Mouse (Mus musculus): ENCODE results near the gene Sco1. TPM values are rescaled to one million over a fixed set of nuclear protein-coding genes. Genes with fewer than 3 reads are reported as not detected.

Sco1 gene
- polyA plus RNA-seq, 1 experiment from 2014 or later, result 23.7 TPM

DNA sequence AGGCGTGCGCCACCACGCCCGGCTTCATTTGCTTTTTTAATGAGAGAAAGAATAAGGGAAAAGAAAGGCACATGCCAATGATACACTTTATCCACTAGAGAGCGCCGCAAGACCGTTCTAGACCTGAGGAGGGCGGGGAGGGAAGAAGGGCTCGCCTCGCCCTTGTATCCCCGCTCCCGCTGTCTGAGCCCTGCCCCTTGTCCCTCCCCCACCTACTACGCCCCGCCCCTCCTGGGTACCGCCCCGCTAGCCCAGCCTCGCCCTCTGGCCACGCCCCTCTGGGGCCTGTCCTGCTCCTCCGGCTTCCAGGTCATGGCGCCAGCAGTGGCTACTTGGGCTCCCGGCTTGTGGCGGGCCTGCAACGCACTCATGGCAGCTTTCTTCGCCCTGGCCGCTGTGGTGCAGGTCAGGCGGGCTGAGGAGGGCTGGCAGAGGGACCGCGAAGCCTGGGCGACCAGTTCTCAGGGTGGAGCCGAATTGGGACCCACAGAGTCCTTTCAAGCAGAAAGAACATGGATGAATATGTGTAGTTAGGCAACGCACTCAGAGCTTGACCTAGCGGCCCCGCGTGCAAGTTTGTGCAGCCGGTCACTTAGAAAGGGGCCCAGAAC lies 27.5 kb upstream of the Sco1 start, which contains the start of gene Tmem220:
Tmem220 (plus strand) TSS at position 288 of the 611 bp plus-strand sequence.
- peak within 1 kb of the TSS; percentile 87 for H3K27ac ChIP-seq (replicated peaks)
- peaks cover 21% of the 10 kb centered on the region for H3K27me3 ChIP-seq (replicated peaks; ENCODE audit: low read depth, poor library complexity, severe bottlenecking)
- peak; percentile 98 for DNase-seq (ENCODE audit: low spot score)
- WGBS, result 2% methylated on average over 35 of the region's 35 CpGs
- no peaks in the 10 kb centered on the region for H3K36me3 ChIP-seq (replicated peaks)
- peak within 1 kb of the TSS; percentile 64 for H3K4me3 ChIP-seq
- no peaks in the 10 kb centered on the region for H3K9me3 ChIP-seq
- H3K4me1 ChIP-seq, result peaks cover 12% of the 10 kb centered on the region

DNA sequence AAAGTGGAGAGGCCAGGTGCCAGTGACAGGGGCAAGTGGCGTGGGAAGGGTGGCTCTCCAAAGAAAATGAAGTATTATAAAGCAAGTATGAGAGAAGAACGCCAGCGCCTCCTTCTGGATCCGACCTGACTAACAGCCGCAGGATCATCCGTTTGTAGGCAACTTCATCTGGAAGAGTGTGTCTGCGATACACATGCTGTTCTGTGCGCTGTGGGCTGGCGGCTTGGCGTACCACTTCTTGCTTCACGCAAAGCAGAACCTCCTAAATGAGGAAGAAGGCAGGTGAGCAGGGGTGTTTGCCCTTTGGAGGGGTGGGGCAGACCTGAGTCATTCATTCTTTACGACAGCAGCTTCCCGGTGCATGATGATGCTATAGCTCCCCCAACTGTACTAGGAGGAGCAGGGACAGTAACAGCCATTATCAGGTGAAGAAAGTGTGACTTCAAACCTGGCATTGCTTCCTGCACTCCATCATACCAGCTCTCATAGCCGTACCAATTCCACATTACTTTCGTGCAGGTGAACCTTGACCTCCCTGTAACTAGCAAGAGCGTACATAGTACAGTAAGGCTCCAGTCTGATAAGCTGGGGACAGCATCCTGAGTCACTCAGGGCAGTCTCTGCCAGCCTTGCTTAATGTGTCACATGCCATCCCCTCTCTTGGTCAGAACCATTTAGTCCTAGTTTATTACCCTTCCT lies 21.4 kb upstream of the Sco1 start:
- Histone ChIP-seq H3K4me1 (no peaks in the 10 kb centered on the region), H3K36me3 (replicated peaks) (no peaks in the 10 kb centered on the region), H3K4me3 (no peak overlapping the region), H3K27ac (replicated peaks) (no peak overlapping the region), H3K27me3 (replicated peaks; ENCODE audit: low read depth, poor library complexity, severe bottlenecking) (no peaks in the 10 kb centered on the region), H3K9me3 (no peaks in the 10 kb centered on the region)
- no peak for DNase-seq (ENCODE audit: low spot score)
- WGBS, result 61% methylated on average over 16 of the region's 16 CpGs

DNA sequence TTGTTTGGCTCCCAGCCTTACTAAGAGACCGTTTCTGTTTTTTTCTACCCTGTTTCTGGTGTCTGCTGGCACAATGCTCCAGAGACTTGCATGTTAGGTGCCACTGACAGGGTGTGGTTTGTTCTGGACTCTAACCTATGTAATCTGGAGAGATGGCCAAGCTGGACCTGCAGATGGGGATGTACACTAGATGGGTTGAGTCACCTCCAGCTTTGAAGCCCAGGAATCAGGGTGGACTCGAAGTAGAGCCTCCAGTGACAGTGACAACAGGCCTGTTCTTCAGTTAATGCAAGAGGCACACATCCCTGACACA lies 20.9 kb upstream of the Sco1 start:
- no peak overlapping the region for H3K4me3 ChIP-seq
- no peak for DNase-seq (ENCODE audit: low spot score)
- no peaks in the 10 kb centered on the region for H3K4me1 ChIP-seq
- H3K27ac ChIP-seq (replicated peaks), result no peak overlapping the region
- no peaks in the 10 kb centered on the region for H3K9me3 ChIP-seq
- WGBS, result 74% methylated on average over 2 of the region's 2 CpGs
- H3K36me3 ChIP-seq (replicated peaks), result 0 out of 2 replicates have a peak, but pooled peaks cover under 1% of the 10 kb centered on the region
- H3K27me3 ChIP-seq (replicated peaks; ENCODE audit: low read depth, poor library complexity, severe bottlenecking), result no peaks in the 10 kb centered on the region

DNA sequence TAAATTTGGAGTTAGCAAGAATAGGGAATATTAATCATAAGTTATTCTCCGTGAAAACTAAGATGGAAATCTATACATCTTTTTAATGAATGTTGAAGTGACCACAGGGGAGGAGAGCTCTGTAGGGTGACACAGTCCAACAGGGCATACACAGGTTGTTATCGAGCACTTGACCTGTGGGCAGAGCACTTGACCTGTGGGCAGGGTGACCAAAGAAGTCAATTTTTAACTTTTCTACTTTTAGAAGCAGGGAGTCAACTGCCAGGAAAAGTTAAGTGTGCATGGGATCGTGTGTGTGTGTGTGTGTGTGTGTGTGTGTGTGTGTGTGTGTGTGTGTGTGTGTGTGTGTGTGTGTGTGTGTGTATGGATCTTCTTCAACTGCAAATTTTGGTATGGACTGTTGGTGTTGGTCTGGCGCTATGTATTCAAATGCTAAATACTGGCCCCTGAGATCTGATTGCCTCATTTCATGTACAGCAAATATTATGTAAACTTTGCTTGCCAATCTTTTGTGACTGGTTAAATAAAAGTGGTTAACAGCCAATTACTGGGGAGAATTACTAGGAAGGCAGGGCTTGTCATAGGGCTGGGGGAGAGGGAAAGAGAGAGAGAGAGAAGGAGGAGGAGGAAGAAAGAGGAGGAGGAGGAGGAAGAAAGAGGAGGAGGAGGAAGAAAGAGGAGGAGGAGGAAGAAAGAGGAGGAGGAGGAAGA lies 17.5 kb upstream of the Sco1 start:
- whole genome bisulfite sequencing, result 82% methylated on average over 4 of the region's 4 CpGs

DNA sequence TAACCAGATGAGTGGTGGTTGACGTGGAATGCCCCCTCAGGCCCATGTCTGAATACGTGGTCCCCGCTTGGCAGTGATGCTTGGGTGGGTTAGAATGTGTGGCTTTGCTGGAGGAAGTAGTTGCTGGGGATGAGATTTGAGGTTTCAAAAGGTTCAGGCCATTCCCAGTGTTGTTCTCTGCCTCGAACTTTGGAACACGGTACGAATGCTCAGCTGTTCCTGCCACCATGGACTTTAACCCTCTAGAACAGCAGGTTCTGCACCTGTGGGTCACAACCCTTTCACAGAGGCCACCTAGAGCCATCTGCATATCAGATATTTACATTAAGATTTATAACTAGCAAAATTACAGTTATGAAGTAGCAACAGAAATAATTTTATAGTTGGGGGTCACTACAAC lies 16.2 kb upstream of the Sco1 start:
- no peaks in the 10 kb centered on the region for H3K4me1 ChIP-seq
- no peak overlapping the region for H3K27ac ChIP-seq (replicated peaks)
- peaks cover 46% of the 10 kb centered on the region for H3K36me3 ChIP-seq (replicated peaks)
- H3K27me3 ChIP-seq (replicated peaks; ENCODE audit: low read depth, poor library complexity, severe bottlenecking), result no peaks in the 10 kb centered on the region
- no peak overlapping the region for H3K4me3 ChIP-seq
- 91% methylated on average over 6 of the region's 6 CpGs for WGBS
- H3K9me3 ChIP-seq, result no peaks in the 10 kb centered on the region
- no peak for DNase-seq (ENCODE audit: low spot score)

More for the DNA sequence above, 17.5 kb upstream of the Sco1 start:
- Histone ChIP-seq H3K27ac (replicated peaks) (no peak overlapping the region), H3K9me3 (no peaks in the 10 kb centered on the region), H3K4me1 (no peaks in the 10 kb centered on the region), H3K36me3 (replicated peaks) (peaks cover 33% of the 10 kb centered on the region), H3K4me3 (no peak overlapping the region), H3K27me3 (replicated peaks; ENCODE audit: low read depth, poor library complexity, severe bottlenecking) (no peaks in the 10 kb centered on the region)
- DNase-seq (ENCODE audit: low spot score), result no peak

DNA sequence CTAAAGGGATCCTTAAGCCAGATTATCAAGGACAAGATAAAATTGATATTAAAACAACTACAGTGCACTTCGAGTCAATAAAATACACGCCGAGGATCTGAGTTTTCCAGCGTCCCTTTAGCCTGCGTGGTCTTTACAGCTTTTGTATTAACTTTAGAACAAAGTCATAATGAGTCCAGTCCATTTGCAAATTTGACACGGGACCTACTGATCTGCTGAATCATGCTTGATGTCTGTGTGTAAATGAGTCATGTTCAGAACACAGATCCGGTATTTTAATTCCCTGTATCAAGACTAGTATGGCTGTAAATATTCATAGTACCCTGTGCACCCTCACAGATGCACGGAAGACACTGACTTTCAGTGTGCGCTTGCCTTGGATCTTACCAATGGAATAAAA lies 15.6 kb upstream of the Sco1 start:
- H3K4me1 ChIP-seq, result no peaks in the 10 kb centered on the region
- H3K4me3 ChIP-seq, result no peak overlapping the region
- H3K27me3 ChIP-seq (replicated peaks; ENCODE audit: low read depth, poor library complexity, severe bottlenecking), result no peaks in the 10 kb centered on the region
- peaks cover 53% of the 10 kb centered on the region for H3K36me3 ChIP-seq (replicated peaks)
- H3K27ac ChIP-seq (replicated peaks), result no peak overlapping the region
- DNase-seq (ENCODE audit: low spot score), result no peak
- WGBS, result 95% methylated on average over 9 of the region's 9 CpGs
- no peaks in the 10 kb centered on the region for H3K9me3 ChIP-seq

DNA sequence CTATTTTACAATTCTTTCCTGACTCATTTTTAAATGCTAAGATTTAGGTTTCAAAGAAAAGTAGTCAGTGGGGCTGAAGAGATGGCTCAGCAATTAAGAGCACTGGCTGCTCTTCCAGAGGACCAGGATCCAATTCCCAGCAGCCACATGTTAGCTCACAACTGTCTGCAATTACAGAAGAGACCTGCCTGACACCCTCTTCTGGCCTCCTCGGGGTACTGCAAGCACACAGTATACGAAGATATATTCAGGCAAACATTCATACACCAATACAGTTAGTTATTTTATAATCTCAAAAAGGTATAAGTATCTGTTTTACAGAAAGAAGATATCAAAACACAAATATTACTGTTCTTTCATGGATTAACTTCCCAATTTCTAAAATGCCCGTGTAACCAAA lies 12.7 kb upstream of the Sco1 start:
- Histone ChIP-seq H3K36me3 (replicated peaks) (peaks cover 63% of the 10 kb centered on the region), H3K4me1 (peaks cover 6% of the 10 kb centered on the region; the same call in 1 of the 2 replicates), H3K4me3 (no peak overlapping the region), H3K27me3 (replicated peaks; ENCODE audit: low read depth, poor library complexity, severe bottlenecking) (no peaks in the 10 kb centered on the region), H3K27ac (replicated peaks) (no peak overlapping the region), H3K9me3 (no peaks in the 10 kb centered on the region)
- DNase-seq (ENCODE audit: low spot score), result no peak
- WGBS, result 88% methylated on average over 3 of the region's 3 CpGs

DNA sequence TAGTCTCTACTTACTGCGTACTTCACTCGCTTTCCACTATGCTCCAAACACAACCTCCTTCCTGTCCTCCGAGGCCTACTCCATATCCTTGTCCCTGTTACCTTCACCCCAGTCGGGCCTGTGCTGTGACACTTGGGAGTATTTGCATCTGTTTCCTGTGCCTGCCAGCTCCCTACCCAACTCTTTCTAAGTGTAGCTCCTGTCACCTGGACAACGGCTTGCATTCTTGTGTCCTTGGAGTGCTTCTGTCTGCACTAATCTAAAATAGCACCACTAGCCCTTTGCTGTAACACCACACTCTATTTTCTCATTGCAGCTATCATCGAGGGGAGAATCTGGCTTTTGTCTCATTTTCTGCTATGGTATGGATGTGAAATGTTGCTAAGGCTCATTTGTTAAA lies 12.0 kb upstream of the Sco1 start:
- Histone ChIP-seq H3K9me3 (no peaks in the 10 kb centered on the region), H3K4me3 (no peak overlapping the region), H3K27me3 (replicated peaks; ENCODE audit: low read depth, poor library complexity, severe bottlenecking) (no peaks in the 10 kb centered on the region), H3K36me3 (replicated peaks) (peaks cover 64% of the 10 kb centered on the region), H3K27ac (replicated peaks) (no peak overlapping the region), H3K4me1 (peaks cover 8% of the 10 kb centered on the region; the same call in 1 of the 2 replicates)
- WGBS, result 97% methylated on average over 6 of the region's 6 CpGs
- no peak for DNase-seq (ENCODE audit: low spot score)

DNA sequence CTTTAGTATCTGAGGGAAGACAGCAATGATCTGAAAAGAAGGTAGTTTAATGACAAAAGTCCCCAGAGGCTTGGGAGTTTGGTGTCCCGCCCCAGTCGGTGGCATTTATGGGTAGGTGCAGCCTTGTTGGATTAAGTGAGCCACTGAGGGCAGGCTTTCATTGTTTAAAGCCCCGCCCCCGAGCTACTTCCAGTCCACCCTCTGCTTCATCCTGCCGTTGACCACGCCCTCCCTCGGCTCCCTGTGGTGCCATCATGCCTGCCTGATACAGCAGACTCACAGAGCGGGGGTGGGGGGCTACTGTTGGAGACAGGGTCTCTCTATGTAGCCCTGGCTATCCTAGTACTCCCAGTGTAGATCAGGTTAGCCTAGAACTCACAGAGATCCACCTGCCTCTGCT lies 9.5 kb upstream of the Sco1 start:
- 47% methylated on average over 8 of the region's 8 CpGs for WGBS
- DNase-seq (ENCODE audit: low spot score), result no peak
- H3K36me3 ChIP-seq (replicated peaks), result peaks cover 61% of the 10 kb centered on the region

DNA sequence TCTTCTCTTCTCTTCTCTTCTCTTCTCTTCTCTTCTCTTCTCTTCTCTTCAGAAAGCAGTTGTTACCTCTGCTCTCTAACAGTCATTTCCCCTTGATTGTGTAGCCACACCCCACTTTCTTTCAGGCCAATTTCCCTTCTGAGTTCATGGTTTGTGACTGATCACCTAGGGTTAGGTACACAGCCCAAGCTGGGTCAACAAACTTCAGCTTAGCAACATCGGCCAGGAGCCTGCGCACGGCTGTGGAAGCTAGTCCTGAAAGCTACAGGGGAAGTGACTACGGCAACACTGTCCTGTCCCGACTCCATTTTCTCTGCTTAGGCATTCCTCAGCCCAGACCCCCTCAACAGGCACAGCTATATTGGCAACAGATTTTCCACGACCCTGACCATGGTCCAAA lies 7.5 kb upstream of the Sco1 start:
- Histone ChIP-seq H3K9me3 (no peaks in the 10 kb centered on the region), H3K4me1 (peaks cover 12% of the 10 kb centered on the region), H3K27ac (replicated peaks) (0 out of 2 replicates have a peak overlapping the region, but pooled peaks have one; percentile 7), H3K27me3 (replicated peaks; ENCODE audit: low read depth, poor library complexity, severe bottlenecking) (no peaks in the 10 kb centered on the region), H3K36me3 (replicated peaks) (peaks cover 55% of the 10 kb centered on the region), H3K4me3 (no peak overlapping the region)
- DNase-seq (ENCODE audit: low spot score), result no peak
- WGBS, result 76% methylated on average over 6 of the region's 6 CpGs

More for the DNA sequence above, 9.5 kb upstream of the Sco1 start:
- Histone ChIP-seq H3K4me1 (peaks cover 12% of the 10 kb centered on the region), H3K27me3 (replicated peaks; ENCODE audit: low read depth, poor library complexity, severe bottlenecking) (no peaks in the 10 kb centered on the region), H3K27ac (replicated peaks) (no peak overlapping the region), H3K4me3 (no peak overlapping the region), H3K9me3 (no peaks in the 10 kb centered on the region)

DNA sequence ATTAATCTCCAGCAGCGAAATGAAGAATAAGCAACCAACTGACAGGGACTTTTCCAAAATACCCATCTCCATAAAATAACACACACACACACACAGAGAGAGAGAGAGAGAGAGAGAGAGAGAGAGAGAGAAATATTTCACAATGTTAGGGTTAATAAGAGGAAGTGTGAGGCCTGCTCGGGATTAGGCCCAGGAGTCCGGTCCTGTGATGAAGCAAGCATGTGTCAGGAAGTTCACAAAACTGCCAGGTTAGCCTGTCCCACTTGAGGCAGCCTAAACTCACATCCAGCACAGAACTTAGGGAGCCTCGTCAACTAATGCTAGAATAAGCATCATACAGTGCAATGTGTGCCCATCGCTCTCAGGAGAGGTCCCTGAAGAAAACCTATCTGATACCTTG lies 5.3 kb upstream of the Sco1 start:
- Histone ChIP-seq H3K36me3 (replicated peaks) (peaks cover 41% of the 10 kb centered on the region), H3K27ac (replicated peaks) (no peak overlapping the region), H3K9me3 (no peaks in the 10 kb centered on the region), H3K4me3 (no peak overlapping the region), H3K27me3 (replicated peaks; ENCODE audit: low read depth, poor library complexity, severe bottlenecking) (no peaks in the 10 kb centered on the region), H3K4me1 (peaks cover 20% of the 10 kb centered on the region)
- DNase-seq (ENCODE audit: low spot score), result no peak
- WGBS, result 90% methylated on average over 5 of the region's 5 CpGs

DNA sequence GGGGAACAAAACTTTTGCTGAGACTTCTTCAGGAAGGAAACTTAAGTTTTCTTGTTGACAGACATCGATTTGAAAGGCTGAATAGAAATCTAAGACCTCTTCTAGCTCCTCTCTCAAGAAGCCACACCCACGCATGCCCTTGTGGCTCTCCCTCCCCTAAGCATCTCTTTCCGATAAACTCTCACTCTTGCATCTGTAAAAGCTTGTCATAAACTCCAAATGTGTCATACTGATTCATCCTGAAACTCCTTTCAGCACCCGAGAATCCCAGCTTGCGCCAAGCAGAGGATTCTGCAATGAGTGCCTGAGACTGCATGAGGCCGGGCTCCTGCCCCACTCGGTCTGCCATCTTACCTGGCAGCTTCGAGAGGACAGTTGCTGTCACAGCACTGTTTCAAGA lies 4.0 kb upstream of the Sco1 start:
- peaks cover 22% of the 10 kb centered on the region for H3K4me1 ChIP-seq
- no peaks in the 10 kb centered on the region for H3K27me3 ChIP-seq (replicated peaks; ENCODE audit: low read depth, poor library complexity, severe bottlenecking)
- H3K27ac ChIP-seq (replicated peaks), result no peak overlapping the region
- H3K9me3 ChIP-seq, result no peaks in the 10 kb centered on the region
- DNase-seq (ENCODE audit: low spot score), result no peak
- no peak overlapping the region for H3K4me3 ChIP-seq
- peaks cover 32% of the 10 kb centered on the region for H3K36me3 ChIP-seq (replicated peaks)
- 89% methylated on average over 8 of the region's 8 CpGs for WGBS

DNA sequence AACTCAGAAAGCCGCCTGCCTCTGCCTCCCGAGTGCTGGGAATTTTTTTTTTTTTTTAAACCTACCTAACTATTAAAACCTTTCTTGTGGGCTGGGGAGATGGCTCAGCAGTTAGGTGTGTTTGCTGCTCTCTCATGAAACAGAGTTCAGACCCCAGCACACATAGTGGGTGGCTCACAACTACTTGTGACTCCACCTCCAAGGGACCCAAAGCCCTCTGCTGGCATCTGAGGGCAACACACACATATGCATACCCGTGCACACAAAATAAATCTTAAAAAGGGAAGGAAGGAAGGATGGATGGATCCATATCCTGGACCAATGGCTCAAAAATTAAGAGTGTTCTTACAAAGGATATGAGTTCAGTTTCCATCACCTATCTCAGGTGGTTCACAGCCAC lies 3.2 kb upstream of the Sco1 start:
- WGBS, result 87% methylated on average over 3 of the region's 3 CpGs

More for the DNA sequence above, 3.2 kb upstream of the Sco1 start:
- Histone ChIP-seq H3K4me1 (peaks cover 29% of the 10 kb centered on the region), H3K9me3 (no peaks in the 10 kb centered on the region), H3K4me3 (no peak overlapping the region), H3K36me3 (replicated peaks) (peaks cover 36% of the 10 kb centered on the region), H3K27me3 (replicated peaks; ENCODE audit: low read depth, poor library complexity, severe bottlenecking) (no peaks in the 10 kb centered on the region), H3K27ac (replicated peaks) (no peak overlapping the region)
- DNase-seq (ENCODE audit: low spot score), result no peak

All from embryonic facial prominence, embryonic 10.5 days (tissue).